Comparison of ENCODE assay signal across 8 mouse cellular contexts in the genomic region with DNA sequence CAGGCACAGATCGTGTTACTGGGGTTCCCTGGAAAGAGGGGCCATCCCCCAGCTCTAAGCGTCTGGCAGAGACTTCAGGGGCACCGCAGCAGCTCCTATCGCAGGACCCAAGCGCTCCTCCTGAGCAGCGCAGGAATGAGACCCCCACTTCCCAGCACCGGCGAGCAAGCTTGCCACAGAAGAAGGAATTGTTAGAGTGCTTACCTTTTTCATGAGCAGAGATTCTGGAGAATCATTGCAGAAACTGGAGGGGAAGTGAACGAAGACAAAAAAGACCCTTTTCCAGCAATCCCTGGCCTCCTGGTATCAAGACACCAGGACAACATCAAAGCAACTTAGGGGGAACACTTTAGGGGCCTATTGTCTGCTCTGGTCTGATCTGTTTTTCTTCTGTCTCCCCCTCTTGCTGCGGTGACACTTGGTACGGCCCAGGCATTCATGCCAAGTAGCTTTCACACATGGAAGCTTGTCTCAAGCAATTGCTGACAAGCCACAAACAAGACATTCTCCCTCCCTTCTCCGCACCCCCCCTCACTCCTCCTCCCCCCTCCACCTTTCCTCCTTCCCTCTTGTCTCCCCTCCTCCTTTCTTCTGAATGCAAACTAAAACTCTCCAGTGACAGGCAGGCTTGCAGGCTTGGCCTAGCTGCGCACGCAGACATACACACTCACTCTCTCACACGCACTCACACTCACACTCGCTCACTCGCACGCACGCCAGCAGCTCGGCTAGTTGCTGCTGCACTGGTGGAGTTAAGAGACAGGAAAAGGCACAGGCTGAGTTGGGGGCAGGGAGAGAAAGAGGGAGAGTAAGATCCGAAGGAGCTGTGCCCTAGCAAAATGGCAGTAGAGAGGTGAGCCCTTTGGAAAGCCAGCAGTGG. TPM values are rescaled to one million over a fixed set of nuclear protein-coding genes. Genes with fewer than 3 reads are reported as not detected.
DNase-seq lines count a peak whose midpoint lies in the region; ATAC-seq and TF ChIP-seq lines count a peak whose summit lies in the region.

A gene (minus strand): TSS at position 365 of the 880 bp plus-strand sequence.

- no peaks in the 10 kb centered on the region for H3K4me1 ChIP-seq in brown adipose tissue, adult 24 weeks (ENCODE audit: control insufficient read depth, insufficient read depth, insufficient read length, low read length)
- H3K4me1 ChIP-seq in forebrain, embryonic 13.5 days: peaks cover 53% of the 10 kb centered on the region
- peaks cover 13% of the 10 kb centered on the region; the same call in 1 of the 2 replicates for H3K4me1 ChIP-seq in heart, postnatal 0 days (ENCODE audit: control insufficient read depth, insufficient read depth)
- no peaks in the 10 kb centered on the region; a peak in 1 of 4 replicates for H3K4me1 ChIP-seq in liver, embryonic 14.5 days (replicated peaks; ENCODE audit: control insufficient read depth in 2 of 2, insufficient read depth in 2 of 2, low read length in 1 of 2)
- peaks cover 12% of the 10 kb centered on the region; the same call in 1 of the 2 replicates for H3K4me1 ChIP-seq in neural tube, embryonic 11.5 days (ENCODE audit: control insufficient read depth, insufficient read depth, low read length)

- H3K9me3 ChIP-seq in forebrain, embryonic 13.5 days (replicated peaks): no peaks in the 10 kb centered on the region
- 0 out of 2 replicates have a peak, but pooled peaks cover 6% of the 10 kb centered on the region for H3K9me3 ChIP-seq in heart, postnatal 0 days (replicated peaks; ENCODE audit: control insufficient read depth, low read length)
- no peaks in the 10 kb centered on the region for H3K9me3 ChIP-seq in liver, embryonic 14.5 days (ENCODE audit: control insufficient read depth, low read length)
- H3K9me3 ChIP-seq in neural tube, embryonic 11.5 days (ENCODE audit: control insufficient read depth, low read length): no peaks in the 10 kb centered on the region

- peak within 1 kb of the TSS; percentile 96 for H3K9ac ChIP-seq in forebrain, embryonic 13.5 days
- peak within 1 kb of the TSS; percentile 85 for H3K9ac ChIP-seq in heart, postnatal 0 days (replicated peaks; ENCODE audit: low read depth, low read length)
- peak within 1 kb of the TSS; percentile 43 for H3K9ac ChIP-seq in liver, embryonic 14.5 days (replicated peaks)
- peak within 1 kb of the TSS; percentile 88 for H3K9ac ChIP-seq in neural tube, embryonic 11.5 days (ENCODE audit: low read length)

- TF ChIP-seq EP300 in heart, postnatal 0 days (IDR thresholded peaks at IDR 0.05; ENCODE audit: low read depth): peak; percentile 65; the same call in 1 of the 2 replicates
- TF ChIP-seq EP300 in liver, embryonic 14.5 days (IDR thresholded peaks at IDR 0.05; ENCODE audit: low read depth): no peak

- no peaks in the 10 kb centered on the region for H3K27me3 ChIP-seq in forebrain, embryonic 13.5 days
- no peaks in the 10 kb centered on the region for H3K27me3 ChIP-seq in heart, postnatal 0 days (ENCODE audit: control insufficient read depth, insufficient read depth, low read length)
- no peaks in the 10 kb centered on the region for H3K27me3 ChIP-seq in liver, embryonic 14.5 days (ENCODE audit: control insufficient read depth, insufficient read depth, low read length)
- no peaks in the 10 kb centered on the region for H3K27me3 ChIP-seq in neural tube, embryonic 11.5 days (ENCODE audit: control insufficient read depth, insufficient read depth, low read length)

- H3K4me3 ChIP-seq in brown adipose tissue, adult 24 weeks (ENCODE audit: insufficient read depth, low read depth, low read length): peak within 1 kb of the TSS; percentile 92
- H3K4me3 ChIP-seq in forebrain, embryonic 13.5 days: peak within 1 kb of the TSS; percentile 93
- H3K4me3 ChIP-seq in heart, postnatal 0 days (ENCODE audit: low read depth, low read length): peak within 1 kb of the TSS; percentile 79
- H3K4me3 ChIP-seq in liver, embryonic 14.5 days (ENCODE audit: insufficient read depth in 1 of 2, low read depth in 2 of 2, low read length in 2 of 2): peak within 1 kb of the TSS; percentile 49 to 67
- peak within 1 kb of the TSS; percentile 80 for H3K4me3 ChIP-seq in neural tube, embryonic 11.5 days (ENCODE audit: low read depth, low read length)

- peak within 1 kb of the TSS; percentile 71 for H3K27ac ChIP-seq in brown adipose tissue, adult 24 weeks (replicated peaks; ENCODE audit: low read depth, low read length)
- peak within 1 kb of the TSS; percentile 98 for H3K27ac ChIP-seq in forebrain, embryonic 13.5 days
- peak within 1 kb of the TSS; percentile 91 for H3K27ac ChIP-seq in heart, postnatal 0 days (ENCODE audit: low read depth)
- H3K27ac ChIP-seq in liver, embryonic 14.5 days: no peak within 1 kb of the TSS
- peak within 1 kb of the TSS; percentile 90 for H3K27ac ChIP-seq in neural tube, embryonic 11.5 days (ENCODE audit: low read depth, low read length)

- H3K4me2 ChIP-seq in forebrain, embryonic 13.5 days: peak within 1 kb of the TSS; percentile 83
- H3K4me2 ChIP-seq in heart, postnatal 0 days (ENCODE audit: low read depth, low read length): peak within 1 kb of the TSS; percentile 62
- peak within 1 kb of the TSS; percentile 61 for H3K4me2 ChIP-seq in liver, embryonic 14.5 days (ENCODE audit: low read depth)
- peak within 1 kb of the TSS; percentile 68 for H3K4me2 ChIP-seq in neural tube, embryonic 11.5 days (ENCODE audit: low read depth)

- WGBS in forebrain, embryonic 13.5 days: under 1% methylated on average over 21 of the region's 21 CpGs
- under 1% methylated on average over 21 of the region's 21 CpGs for WGBS in heart, postnatal 0 days
- 3% methylated on average over 21 of the region's 21 CpGs for WGBS in liver, embryonic 14.5 days (ENCODE audit: insufficient replicate concordance)
- WGBS in neural tube, embryonic 11.5 days: under 1% methylated on average over 21 of the region's 21 CpGs

- no peaks in the 10 kb centered on the region for H3K36me3 ChIP-seq in forebrain, embryonic 13.5 days (ENCODE audit: poor library complexity, severe bottlenecking)
- no peaks in the 10 kb centered on the region for H3K36me3 ChIP-seq in heart, postnatal 0 days (replicated peaks; ENCODE audit: control insufficient read depth, insufficient read depth, low read length)
- no peaks in the 10 kb centered on the region for H3K36me3 ChIP-seq in liver, embryonic 14.5 days (replicated peaks; ENCODE audit: control insufficient read depth, insufficient read depth, low read depth)
- H3K36me3 ChIP-seq in neural tube, embryonic 11.5 days (ENCODE audit: control insufficient read depth, insufficient read depth, low read length): no peaks in the 10 kb centered on the region

- peak; percentile 89 for DNase-seq in heart, postnatal 0 days (ENCODE audit: low spot score)
- peak; percentile 87 to 91 for DNase-seq in kidney, postnatal 36 days
- DNase-seq in liver, embryonic 14.5 days (ENCODE audit: low read depth in 3 of 3, low spot score in 3 of 3): peak in 1 of 3 experiments; percentile 14
- peak; percentile 89 for DNase-seq in neural tube, embryonic 11.5 days (ENCODE audit: low spot score)
- DNase-seq in telencephalon, adult 2 months (ENCODE audit: low read depth, low spot score): peak; percentile 95

- no peak for TF ChIP-seq CTCF in heart, postnatal 0 days (IDR thresholded peaks at IDR 0.05; ENCODE audit: low read depth)
- no peak for TF ChIP-seq CTCF in liver, embryonic 14.5 days (IDR thresholded peaks at IDR 0.05; ENCODE audit: low read depth)

- ATAC-seq in CD4-positive, CD25-positive, alpha-beta regulatory T cell, adult 4 months: peak; percentile 60
- ATAC-seq in forebrain, embryonic 13.5 days: peak; percentile 88
- ATAC-seq in heart, postnatal 0 days (ENCODE audit: insufficient read depth, low read depth): peak; percentile 77
- peak; percentile 45; the same call in 1 of the 2 replicates for ATAC-seq in liver, embryonic 14.5 days (ENCODE audit: insufficient read depth)
- ATAC-seq in neural tube, embryonic 11.5 days (ENCODE audit: insufficient read depth, low FRiP score, low TSS enrichment): peak; percentile 82

RNA-seq across cellular contexts. Expression of the gene that starts here (rescaled TPM):
- polyA plus RNA-seq in CD4-positive, CD25-positive, alpha-beta regulatory T cell, adult 4 months (2017; shearing (Covaris generic)): 1 to 10 TPM; 2.4 to 4.8 TPM
- 3.0 and 7.3 TPM in 2 replicates for polyA plus RNA-seq in brown adipose tissue, adult 24 weeks (2012; ENCODE audit: insufficient read depth, insufficient read length, missing spikeins)
- polyA plus RNA-seq in forebrain, embryonic 13.5 days (2015; fragmentation: Nextera tagmentation; extraction: Ambion mirVana): 101 and 105 TPM in 2 replicates
- 15.7 and 24.7 TPM in 2 replicates for total RNA-seq in heart, postnatal 0 days (2014; rRNA removed; ENCODE audit: low replicate concordance)
- 22.7 TPM in 2 replicates for polyA plus RNA-seq in heart, postnatal 0 days (2015; fragmentation: Nextera tagmentation; extraction: Ambion mirVana)
- polyA plus RNA-seq in liver, embryonic 14.5 days (2012; rRNA removed): 1.6 and 1.7 TPM in 2 replicates
- 2.4 and 2.6 TPM in 2 replicates for polyA plus RNA-seq in liver, embryonic 14.5 days (2014; fragmentation: Nextera tagmentation; extraction: Ambion mirVana)
- 61.9 and 65.4 TPM in 2 replicates for polyA plus RNA-seq in neural tube, embryonic 11.5 days (2014; fragmentation: Nextera tagmentation; extraction: Ambion mirVana)

Comparison
In these comparisons a context has a peak if more than half of its experiments do, and no peak if none do; other contexts are left out.
1. H3K9ac ChIP-seq: peak in every context shown above with its lines; median percentile 96 in forebrain, embryonic 13.5 days; 88 in neural tube, embryonic 11.5 days; 85 in heart, postnatal 0 days; 43 in liver, embryonic 14.5 days.